ENCODE assay signal across 13 mouse cellular contexts in the genomic region with DNA sequence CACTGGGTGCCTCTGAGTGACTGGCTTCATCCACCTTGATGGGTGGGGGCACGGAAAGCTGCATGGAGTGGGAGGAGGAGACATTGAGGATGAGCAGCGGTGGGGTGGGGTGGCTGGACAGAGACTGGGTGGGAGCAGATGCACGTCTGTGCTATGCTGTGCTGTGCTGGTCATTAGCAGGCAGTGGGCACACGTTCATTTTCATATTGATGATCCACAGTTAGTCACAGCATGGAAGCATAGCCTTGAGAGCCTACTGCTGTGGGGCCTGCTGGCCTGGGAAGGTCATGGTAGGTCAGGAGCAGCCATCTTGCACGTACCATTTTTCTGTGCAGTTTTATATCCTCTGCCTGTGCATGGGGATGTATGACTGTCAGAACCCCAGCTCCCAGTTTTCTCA. TPM values are rescaled to one million over a fixed set of nuclear protein-coding genes. Genes with fewer than 3 reads are reported as not detected.
DNase-seq lines count a peak whose midpoint lies in the region; ATAC-seq lines count a peak whose summit lies in the region.
"Had no signal": no experiment of that assay in that cellular context is flagged by ENCODE, and none has a peak within 500 bp of the region (broad histone marks: within the 10 kb centered on the region; RNA-seq: fewer than 3 reads in every experiment).

No protein-coding gene starts in this region.

- 80% methylated on average over 5 of the region's 5 CpGs for WGBS in heart, embryonic 13.5 days
- 79% methylated on average over 5 of the region's 5 CpGs for WGBS in heart, embryonic 12.5 days
- 76% methylated on average over 5 of the region's 5 CpGs for WGBS in lung, embryonic 15.5 days
- 71% methylated on average over 5 of the region's 5 CpGs for WGBS in embryonic facial prominence, embryonic 15.5 days
- 77% methylated on average over 5 of the region's 5 CpGs for WGBS in stomach, embryonic 14.5 days

- no peaks in the 10 kb centered on the region for H3K27me3 ChIP-seq in heart, embryonic 13.5 days (replicated peaks)
- no peaks in the 10 kb centered on the region for H3K27me3 ChIP-seq in heart, embryonic 12.5 days (replicated peaks)
- H3K27me3 ChIP-seq in lung, embryonic 15.5 days = no peaks in the 10 kb centered on the region
- H3K27me3 ChIP-seq in embryonic facial prominence, embryonic 15.5 days = no peaks in the 10 kb centered on the region
- no peaks in the 10 kb centered on the region for H3K27me3 ChIP-seq in stomach, embryonic 14.5 days (ENCODE audit: control insufficient read depth, insufficient read depth, low read length)

- no peak overlapping the region for H3K9ac ChIP-seq in heart, embryonic 13.5 days
- H3K9ac ChIP-seq in heart, embryonic 12.5 days = no peak overlapping the region
- no peak overlapping the region for H3K9ac ChIP-seq in lung, embryonic 15.5 days
- no peak overlapping the region for H3K9ac ChIP-seq in embryonic facial prominence, embryonic 15.5 days
- H3K9ac ChIP-seq in stomach, embryonic 14.5 days (replicated peaks; ENCODE audit: low read depth, low read length) = no peak overlapping the region

- H3K4me3 ChIP-seq in heart, embryonic 13.5 days = no peak overlapping the region
- H3K4me3 ChIP-seq in heart, embryonic 12.5 days = no peak overlapping the region
- no peak overlapping the region for H3K4me3 ChIP-seq in lung, embryonic 15.5 days
- no peak overlapping the region for H3K4me3 ChIP-seq in embryonic facial prominence, embryonic 15.5 days (replicated peaks)
- no peak overlapping the region for H3K4me3 ChIP-seq in stomach, embryonic 14.5 days (ENCODE audit: low read depth, low read length)

- H3K4me2 ChIP-seq in heart, embryonic 13.5 days = no peak overlapping the region
- no peak overlapping the region for H3K4me2 ChIP-seq in heart, embryonic 12.5 days
- no peak overlapping the region for H3K4me2 ChIP-seq in lung, embryonic 15.5 days
- no peak overlapping the region for H3K4me2 ChIP-seq in embryonic facial prominence, embryonic 15.5 days (replicated peaks)
- no peak overlapping the region for H3K4me2 ChIP-seq in stomach, embryonic 14.5 days (replicated peaks; ENCODE audit: low read depth, low read length)
- H3K4me2 ChIP-seq: heart, embryonic 11.5 days had no signal

- H3K27ac ChIP-seq in heart, embryonic 13.5 days (replicated peaks) = 0 out of 2 replicates have a peak overlapping the region, but pooled peaks have one; percentile 57
- no peak overlapping the region for H3K27ac ChIP-seq in heart, embryonic 12.5 days (ENCODE audit: poor library complexity, severe bottlenecking)
- peak overlapping the region; percentile 93 for H3K27ac ChIP-seq in lung, embryonic 15.5 days
- H3K27ac ChIP-seq in embryonic facial prominence, embryonic 15.5 days (replicated peaks) = 0 out of 2 replicates have a peak overlapping the region, but pooled peaks have one; percentile 81
- H3K27ac ChIP-seq in stomach, embryonic 14.5 days (ENCODE audit: low read length) = peak overlapping the region; percentile 76; the same call in 1 of the 2 replicates

- peaks cover 79% of the 10 kb centered on the region for H3K4me1 ChIP-seq in heart, embryonic 13.5 days
- H3K4me1 ChIP-seq in heart, embryonic 12.5 days (replicated peaks) = peaks cover 81% of the 10 kb centered on the region
- H3K4me1 ChIP-seq in lung, embryonic 15.5 days = peaks cover 62% of the 10 kb centered on the region
- H3K4me1 ChIP-seq in embryonic facial prominence, embryonic 15.5 days = peaks cover 91% of the 10 kb centered on the region
- H3K4me1 ChIP-seq in stomach, embryonic 14.5 days (ENCODE audit: control insufficient read depth, insufficient read depth, low read length) = peaks cover 44% of the 10 kb centered on the region

- no peak for DNase-seq in lung, postnatal 10 days
- DNase-seq in layer of hippocampus, postnatal 36 days = no peak
- DNase-seq: adrenal gland, postnatal 36 days; cerebellum, adult 11-12 months; kidney, adult 8-10 months; lung, adult 2 months had no signal

- ATAC-seq in heart, embryonic 13.5 days (ENCODE audit: extremely low read depth, insufficient number of reproducible peaks, low FRiP score, low TSS enrichment) = no peak
- no peak for ATAC-seq in heart, embryonic 12.5 days (ENCODE audit: insufficient number of reproducible peaks, low FRiP score)
- no peak for ATAC-seq in lung, embryonic 15.5 days (ENCODE audit: borderline replicate concordance, extremely low read depth, low FRiP score, low TSS enrichment)
- ATAC-seq in embryonic facial prominence, embryonic 15.5 days (ENCODE audit: insufficient number of reproducible peaks, low FRiP score, low TSS enrichment, low read depth) = no peak
- no peak for ATAC-seq in stomach, embryonic 14.5 days (ENCODE audit: insufficient number of reproducible peaks, insufficient read depth, low FRiP score, low read depth)
- no peak for ATAC-seq in frontal cortex, adult (ENCODE audit: low TSS enrichment)

- H3K9me3 ChIP-seq in heart, embryonic 13.5 days = no peaks in the 10 kb centered on the region
- no peaks in the 10 kb centered on the region for H3K9me3 ChIP-seq in heart, embryonic 12.5 days (replicated peaks)
- H3K9me3 ChIP-seq in lung, embryonic 15.5 days = no peaks in the 10 kb centered on the region
- H3K9me3 ChIP-seq in embryonic facial prominence, embryonic 15.5 days (replicated peaks) = no peaks in the 10 kb centered on the region
- no peaks in the 10 kb centered on the region for H3K9me3 ChIP-seq in stomach, embryonic 14.5 days (ENCODE audit: control insufficient read depth, low read depth, low read length)

- peaks cover 25% of the 10 kb centered on the region; the same call in 1 of the 2 replicates for H3K36me3 ChIP-seq in heart, embryonic 13.5 days
- H3K36me3 ChIP-seq in heart, embryonic 12.5 days = peaks cover 19% of the 10 kb centered on the region; the same call in 1 of the 2 replicates
- H3K36me3 ChIP-seq in lung, embryonic 15.5 days = no peaks in the 10 kb centered on the region
- no peaks in the 10 kb centered on the region for H3K36me3 ChIP-seq in embryonic facial prominence, embryonic 15.5 days
- H3K36me3 ChIP-seq in stomach, embryonic 14.5 days (ENCODE audit: control insufficient read depth, insufficient read depth, low read length) = no peaks in the 10 kb centered on the region; the same call in 1 of the 2 replicates

RNA-seq across cellular contexts. Expression of a gene that starts 56.0 kb away (rescaled TPM):
- 376 and 386 TPM in 2 replicates for polyA plus RNA-seq in heart, embryonic 13.5 days (2015; fragmentation: Nextera tagmentation; extraction: Ambion mirVana)
- 395 and 402 TPM in 2 replicates for polyA plus RNA-seq in heart, embryonic 12.5 days (2016; fragmentation: Nextera tagmentation; extraction: Ambion mirVana)
- 454 and 467 TPM in 2 replicates for polyA plus RNA-seq in lung, embryonic 15.5 days (2015; fragmentation: Nextera tagmentation; extraction: Ambion mirVana)
- 389 and 397 TPM in 2 replicates for polyA plus RNA-seq in embryonic facial prominence, embryonic 15.5 days (2015; fragmentation: Nextera tagmentation; extraction: Ambion mirVana)
- 280 and 301 TPM in 2 replicates for polyA plus RNA-seq in stomach, embryonic 14.5 days (2014; fragmentation: Nextera tagmentation; extraction: Ambion mirVana)
- total RNA-seq in layer of hippocampus, postnatal 36 days (2021) = 100 to 1,000 TPM; 417 to 423 TPM
